Mouse (Mus musculus) bone marrow macrophage, adult 2 months (primary cell): ENCODE measurements around the gene Isyna1.

Source experiments
- CTCF ChIP-seq: IDR thresholded peaks from 2 replicates; pipeline ENCODE4 v1.5.1; 2012; ENCODE audit warnings: low read depth, mild to moderate bottlenecking, low read length, moderate library complexity
- POLR2A ChIP-seq: IDR thresholded peaks from 2 replicates; pipeline ENCODE4 v1.6.1; 2012; ENCODE audit warnings: mild to moderate bottlenecking, low read depth, low read length, borderline replicate concordance

DNA sequence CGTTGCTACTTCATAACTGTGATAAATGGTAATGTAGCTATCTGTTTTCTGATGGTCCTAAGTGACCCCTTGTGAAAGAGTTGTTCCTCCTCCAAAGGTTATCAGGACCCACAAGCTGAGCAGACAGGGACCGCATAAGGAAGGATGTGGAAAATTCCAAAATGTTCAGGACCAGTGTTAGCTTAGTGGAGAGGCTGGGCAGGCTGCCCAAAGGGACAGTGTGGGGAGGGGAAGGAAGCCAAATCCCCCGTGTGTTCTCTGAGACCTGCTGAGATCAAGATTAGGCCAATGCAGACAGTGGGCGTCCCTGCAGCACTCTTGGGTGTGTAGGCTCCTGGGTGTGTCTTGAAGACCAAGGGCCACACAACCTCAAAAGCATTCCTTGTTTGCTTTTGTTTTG lies 19.3 kb upstream of the Isyna1 start:
- TF ChIP-seq CTCF (no peak), POLR2A (no peak)
